Mouse (Mus musculus): Measurements from ENCODE around the gene Unc119b. TPM values are rescaled to one million over a fixed set of nuclear protein-coding genes. Genes with fewer than 3 reads are reported as not detected.
"Not testable (repeated sequence)": the region's sequence is repeated elsewhere in the genome, so short reads cannot be mapped to it uniquely, and the experiment has no call there.

Unc119b gene
- total RNA-seq, 2 experiments from 2014 or later, result 0.60 to 2.3 TPM

- no peak for ATAC-seq (replicated peaks; ENCODE audit: low FRiP score, poor library complexity, severe bottlenecking)
These were observed 6.0 kb upstream of the Unc119b start for GRCm38 (mm10) chr5:115140726-115141125.

GRCm38 (mm10) chr5:115139124-115139523, 4.3 kb upstream of the Unc119b start:
- no peak for ATAC-seq (replicated peaks; ENCODE audit: low FRiP score, poor library complexity, severe bottlenecking)

- no peak for ATAC-seq (replicated peaks; ENCODE audit: low FRiP score, poor library complexity, severe bottlenecking)
These were observed 1.3 kb downstream of the Unc119b start for GRCm38 (mm10) chr5:115133358-115134066.

GRCm38 (mm10) chr5:115132465-115132864, 2.3 kb downstream of the Unc119b start:
- no peak for ATAC-seq (replicated peaks; ENCODE audit: low FRiP score, poor library complexity, severe bottlenecking)

GRCm38 (mm10) chr5:115129328-115129727, 5.4 kb downstream of the Unc119b start:
- no peak for ATAC-seq (replicated peaks; ENCODE audit: low FRiP score, poor library complexity, severe bottlenecking)

GRCm38 (mm10) chr5:115127421-115128179, 7.2 kb downstream of the Unc119b start:
- ATAC-seq (replicated peaks; ENCODE audit: low FRiP score, poor library complexity, severe bottlenecking), result no peak

GRCm38 (mm10) chr5:115126578-115127312, 8.0 kb downstream of the Unc119b start:
- no peak for ATAC-seq (replicated peaks; ENCODE audit: low FRiP score, poor library complexity, severe bottlenecking)

GRCm38 (mm10) chr5:115125211-115125871, 9.4 kb downstream of the Unc119b start:
- ATAC-seq (replicated peaks; ENCODE audit: low FRiP score, poor library complexity, severe bottlenecking), result peak; percentile 88

- no peak for ATAC-seq (replicated peaks; ENCODE audit: low FRiP score, poor library complexity, severe bottlenecking)
These were observed 10.1 kb downstream of the Unc119b start for GRCm38 (mm10) chr5:115124690-115125089.

- no peak for ATAC-seq (replicated peaks; ENCODE audit: low FRiP score, poor library complexity, severe bottlenecking)
These were observed 13.8 kb downstream of the Unc119b start for GRCm38 (mm10) chr5:115120978-115121377.

- peak; percentile 90 for ATAC-seq (replicated peaks; ENCODE audit: low FRiP score, poor library complexity, severe bottlenecking)
These were observed 15.7 kb downstream of the Unc119b start, which contains the start of gene Acads for GRCm38 (mm10) chr5:115118961-115119570. TSS of gene Acads (minus strand) at chr5:115119346.

- ATAC-seq (replicated peaks; ENCODE audit: low FRiP score, poor library complexity, severe bottlenecking), result no peak
These were observed 17.3 kb downstream of the Unc119b start for GRCm38 (mm10) chr5:115117467-115117866.

GRCm38 (mm10) chr5:115116426-115116825, 18.3 kb downstream of the Unc119b start:
- ATAC-seq (replicated peaks; ENCODE audit: low FRiP score, poor library complexity, severe bottlenecking), result no peak

- ATAC-seq (replicated peaks; ENCODE audit: low FRiP score, poor library complexity, severe bottlenecking), result no peak
These were observed 20.3 kb downstream of the Unc119b start for GRCm38 (mm10) chr5:115114501-115114900.

- ATAC-seq (replicated peaks; ENCODE audit: low FRiP score, poor library complexity, severe bottlenecking), result 0 out of 2 replicates have a peak, but pooled peaks have one; percentile 24
These were observed 21.5 kb downstream of the Unc119b start for GRCm38 (mm10) chr5:115113244-115113643.

GRCm38 (mm10) chr5:115111156-115111555, 23.6 kb downstream of the Unc119b start:
- ATAC-seq (replicated peaks; ENCODE audit: low FRiP score, poor library complexity, severe bottlenecking), result no peak

GRCm38 (mm10) chr5:115103253-115103652, 31.5 kb downstream of the Unc119b start:
- ATAC-seq (replicated peaks; ENCODE audit: low FRiP score, poor library complexity, severe bottlenecking), result not testable (repeated sequence)

GRCm38 (mm10) chr5:115102231-115102630, 32.5 kb downstream of the Unc119b start:
- no peak for ATAC-seq (replicated peaks; ENCODE audit: low FRiP score, poor library complexity, severe bottlenecking)

- no peak for ATAC-seq (replicated peaks; ENCODE audit: low FRiP score, poor library complexity, severe bottlenecking)
These were observed 34.3 kb downstream of the Unc119b start for GRCm38 (mm10) chr5:115100473-115100872.
